Mouse (Mus musculus) heart, embryonic 14.5 days (tissue): ENCODE results near the gene Wdr83. TPM values are rescaled to one million over a fixed set of nuclear protein-coding genes. Genes with fewer than 3 reads are reported as not detected.
"Not testable (repeated sequence)": the region's sequence is repeated elsewhere in the genome, so short reads cannot be mapped to it uniquely, and the experiment has no call there.

Source experiments
- ATAC-seq: fragments of 200-750 bp; cut with Nextera tagmentation; 2 replicates; pipeline ENCODE4 v1.8.0; 2017; ENCODE audit warnings: low read depth, moderate TSS enrichment; ENCODE audit not compliant: insufficient number of reproducible peaks, insufficient read depth, low FRiP score
- H3K27ac ChIP-seq, 2 experiments: fragments of 200-500 bp in 1 of 2; fragments of 300-500 bp in 1 of 2; sonication (generic) in 1 of 2; replicated peaks in 1 of 2; 2 replicates each; pipeline ENCODE4 v1.5.1; 2012 to 2014; ENCODE audit warnings: low read depth in 2 of 2, low read length in 2 of 2, control low read depth in 1 of 2, mild to moderate bottlenecking in 1 of 2, mixed read lengths in 1 of 2; ENCODE audit not compliant: control insufficient read depth in 1 of 2, insufficient read depth in 1 of 2
- H3K27me3 ChIP-seq: fragments of 300-500 bp; sonication (generic); 2 replicates; pipeline ENCODE4 v1.6.1; 2014; ENCODE audit warnings: mild to moderate bottlenecking, low read length, control low read depth; ENCODE audit not compliant: control insufficient read depth, insufficient read depth
- H3K36me3 ChIP-seq: fragments of 300-500 bp; sonication (generic); 2 replicates; pipeline ENCODE4 v1.6.1; 2014; ENCODE audit warnings: mild to moderate bottlenecking, control low read depth, low read length, mixed read lengths; ENCODE audit not compliant: control insufficient read depth, insufficient read depth
- H3K4me1 ChIP-seq, 2 experiments: fragments of 200-500 bp in 1 of 2; fragments of 300-500 bp in 1 of 2; sonication (generic) in 1 of 2; 2 replicates each; pipeline ENCODE4 v1.6.1; 2012 to 2014; ENCODE audit warnings: low read length in 2 of 2, control low read depth in 1 of 2, mixed read lengths in 1 of 2; ENCODE audit not compliant: control insufficient read depth in 2 of 2, insufficient read depth in 2 of 2
- H3K4me2 ChIP-seq: fragments of 300-500 bp; sonication (generic); 2 replicates; pipeline ENCODE4 v1.6.1; 2014; ENCODE audit warnings: mild to moderate bottlenecking, low read length
- H3K4me3 ChIP-seq, 2 experiments: fragments of 200-500 bp in 1 of 2; fragments of 300-500 bp in 1 of 2; sonication (generic) in 1 of 2; 2 replicates each; pipeline ENCODE4 v1.5.1; 2012 to 2014; ENCODE audit warnings: low read length in 2 of 2, mild to moderate bottlenecking in 2 of 2, control low read depth in 1 of 2, low read depth in 1 of 2, moderate library complexity in 1 of 2; ENCODE audit not compliant: control insufficient read depth in 1 of 2, insufficient read depth in 1 of 2
- H3K9ac ChIP-seq: fragments of 300-500 bp; sonication (generic); 2 replicates; pipeline ENCODE4 v1.6.1; 2014; ENCODE audit warnings: mild to moderate bottlenecking, low read length
- H3K9me3 ChIP-seq: fragments of 300-500 bp; sonication (generic); 2 replicates; pipeline ENCODE4 v1.6.1; 2016; ENCODE audit warnings: low read length, control low read depth; ENCODE audit not compliant: control insufficient read depth
- WGBS: fragments of 180-500 bp; shearing (Covaris S2); extraction: QIAGEN DNeasy Blood & Tissue Kit; methylation state at CpG from one replicate; pipeline ENCODE4 v1.1.7; 2014; 5-methylcytosine and 5-hydroxymethylcytosine counted together
- polyA plus RNA-seq: library from polyadenylated mRNA; unstranded; fragments of >200 nt; fragmentation: Nextera tagmentation; extraction: Ambion mirVana; gene quantifications from 2 replicates; pipeline ENCODE4 v1.2.1, GENCODE M21; 2014

The Wdr83 gene
- polyA plus RNA-seq, 1 experiment from 2014 or later: 43.0 TPM

DNA sequence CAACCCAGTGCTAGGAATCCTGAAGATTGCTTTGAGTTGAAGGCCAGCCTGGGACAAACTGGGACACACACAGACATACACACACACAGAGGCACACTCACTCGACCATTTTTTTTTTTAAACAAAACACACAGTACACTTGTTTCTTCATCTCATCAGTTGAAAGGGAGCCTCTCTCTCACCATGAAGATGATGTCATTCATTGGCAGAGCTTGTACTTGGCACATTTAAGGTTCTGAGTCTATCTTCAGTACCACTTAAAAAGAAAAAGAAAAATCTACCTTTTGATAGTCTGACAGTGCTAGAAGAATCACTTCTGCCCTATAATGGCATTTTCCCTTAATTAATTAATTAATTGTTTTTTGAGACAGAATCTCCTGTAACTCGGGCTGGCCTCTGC lies 7.7 kb upstream of the Wdr83 start:
- H3K36me3 ChIP-seq: peaks cover 62% of the 10 kb centered on the region
- WGBS: 74% methylated on average over 2 of the region's 2 CpGs
- H3K27me3 ChIP-seq: no peaks in the 10 kb centered on the region
- no peaks in the 10 kb centered on the region for H3K9me3 ChIP-seq
- H3K4me1 ChIP-seq: peaks cover 3 to 6% of the 10 kb centered on the region in 2 experiments; a peak in 2 of 4 replicates
- H3K9ac ChIP-seq: no peak overlapping the region
- H3K4me2 ChIP-seq: no peak overlapping the region
- no peak overlapping the region for H3K27ac ChIP-seq
- H3K4me3 ChIP-seq: no peak overlapping the region
- ATAC-seq: no peak

DNA sequence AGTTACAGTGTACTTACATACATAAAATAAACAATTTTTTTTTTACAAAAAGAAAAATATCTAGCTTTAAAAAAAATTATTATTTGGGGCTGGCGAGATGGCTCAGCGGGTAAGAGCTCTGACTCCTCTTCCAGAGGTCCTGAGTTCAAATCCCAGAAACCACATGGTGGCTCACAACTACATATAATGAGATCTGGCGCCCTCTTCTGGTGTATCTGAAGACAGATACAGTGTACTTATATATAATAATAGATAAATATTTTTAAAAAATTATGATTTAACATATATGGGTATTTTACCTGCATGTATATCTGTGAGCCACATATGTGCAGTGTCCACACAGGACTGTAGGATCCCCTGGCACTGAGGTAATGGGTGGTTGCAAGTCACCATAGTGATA lies 5.1 kb upstream of the Wdr83 start:
- Histone ChIP-seq H3K9ac (no peak overlapping the region), H3K36me3 (peaks cover 45% of the 10 kb centered on the region), H3K27ac (no peak overlapping the region), H3K4me2 (no peak overlapping the region), H3K4me1 (peaks cover 13 to 21% of the 10 kb centered on the region in 2 experiments), H3K27me3 (no peaks in the 10 kb centered on the region), H3K9me3 (no peaks in the 10 kb centered on the region), H3K4me3 (no peak overlapping the region)
- 77% methylated on average over 3 of the region's 3 CpGs for WGBS
- no peak for ATAC-seq

DNA sequence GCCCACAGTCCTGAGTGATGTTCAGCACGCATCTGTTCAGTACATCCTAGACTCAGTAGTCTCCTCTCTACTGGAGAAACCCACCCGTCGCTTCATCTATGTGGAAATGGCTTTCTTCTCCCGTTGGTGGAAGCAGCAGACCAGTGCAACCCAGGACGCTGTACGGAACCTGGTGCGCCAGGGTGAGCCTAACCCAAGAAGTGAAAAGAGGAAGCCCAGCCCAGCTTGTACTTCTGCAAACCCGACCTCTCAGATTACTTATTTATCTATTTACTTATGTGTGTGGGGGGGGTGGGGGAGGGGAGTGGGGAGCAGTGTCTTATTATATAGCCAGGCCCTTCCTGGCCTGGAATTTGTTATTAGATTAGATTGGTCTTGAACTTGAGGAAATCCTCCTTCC lies 3.5 kb upstream of the Wdr83 start:
- no peak for ATAC-seq
- no peaks in the 10 kb centered on the region for H3K9me3 ChIP-seq
- H3K27me3 ChIP-seq: no peaks in the 10 kb centered on the region
- H3K9ac ChIP-seq: no peak overlapping the region
- H3K27ac ChIP-seq: no peak overlapping the region
- WGBS: 78% methylated on average over 8 of the region's 8 CpGs
- peaks cover 16 to 24% of the 10 kb centered on the region in 2 experiments for H3K4me1 ChIP-seq
- H3K4me2 ChIP-seq: no peak overlapping the region
- H3K36me3 ChIP-seq: peaks cover 42% of the 10 kb centered on the region
- H3K4me3 ChIP-seq: no peak overlapping the region

DNA sequence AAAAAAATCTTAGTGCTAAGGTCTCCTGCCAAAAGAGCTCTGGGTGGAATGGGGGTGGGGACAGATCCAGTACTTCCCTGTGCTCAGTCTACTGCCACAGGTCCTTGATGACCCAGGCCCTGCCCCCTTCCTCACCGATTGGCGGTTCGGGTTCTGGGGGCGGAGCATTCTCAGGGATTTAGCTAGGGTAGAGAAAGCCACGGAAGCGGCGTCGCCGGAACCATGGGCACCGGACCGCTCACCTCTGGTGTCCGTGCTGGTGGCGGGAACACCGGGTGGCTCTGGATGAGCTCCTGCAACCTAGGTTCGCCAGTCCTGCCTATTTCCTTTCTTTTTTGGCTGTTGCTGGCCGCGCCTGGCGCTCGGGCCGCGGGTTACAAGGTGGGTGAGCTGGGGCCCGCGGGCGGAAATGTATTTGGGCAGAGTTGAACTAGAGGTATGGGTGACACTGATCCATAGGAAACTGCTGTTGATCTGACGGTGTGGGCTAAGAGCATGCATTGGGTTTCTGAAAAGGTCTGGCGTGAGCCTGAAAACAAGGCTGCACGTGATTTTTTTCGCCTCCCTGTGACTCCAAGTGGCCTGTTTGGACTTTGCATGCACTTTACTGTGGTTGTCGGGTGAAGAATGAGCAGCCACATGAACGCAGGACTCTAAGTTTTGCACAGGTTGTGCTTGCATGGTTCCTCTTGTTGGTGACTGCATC lies 2.2 kb upstream of the Wdr83 start, which contains the start of gene Man2b1:
TSS of gene Man2b1 (plus strand) at position 163 of the 706 bp plus-strand sequence.
- no peak within 1 kb of the TSS; a peak in 1 of 4 replicates for H3K27ac ChIP-seq
- WGBS: under 1% methylated on average over 30 of the region's 30 CpGs
- peak within 1 kb of the TSS; percentile 83 for H3K9ac ChIP-seq
- peak; percentile 83 for ATAC-seq
- H3K4me3 ChIP-seq: peak within 1 kb of the TSS; percentile 62 to 93
- peak within 1 kb of the TSS; percentile 94 for H3K4me2 ChIP-seq
- H3K36me3 ChIP-seq: peaks cover 38% of the 10 kb centered on the region
- no peaks in the 10 kb centered on the region for H3K9me3 ChIP-seq
- H3K27me3 ChIP-seq: no peaks in the 10 kb centered on the region
- H3K4me1 ChIP-seq: peaks cover 16 to 32% of the 10 kb centered on the region in 2 experiments

DNA sequence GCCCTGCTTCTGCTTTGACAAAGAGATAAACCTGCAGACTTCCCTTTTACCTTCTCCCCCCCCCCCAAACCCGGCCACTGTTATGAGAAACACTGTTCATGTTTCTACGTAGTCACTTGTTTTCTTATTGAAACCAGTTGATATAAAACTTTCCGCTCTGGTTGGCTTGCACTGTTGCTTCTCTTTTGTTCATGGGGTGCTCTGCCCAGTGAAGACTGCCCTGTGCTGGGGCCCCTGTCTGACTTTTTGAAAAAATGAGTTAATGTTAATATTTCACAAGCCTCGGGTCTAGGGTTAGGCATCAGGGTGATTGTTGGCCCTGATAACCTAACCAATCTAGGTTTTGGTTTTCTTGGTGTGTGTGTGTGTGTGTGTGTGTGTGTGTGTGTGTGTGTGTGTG lies 1.1 kb upstream of the Wdr83 start:
- not testable (repeated sequence) for ATAC-seq, H3K27ac ChIP-seq, H3K9me3 ChIP-seq, H3K4me2 ChIP-seq, H3K9ac ChIP-seq, H3K4me3 ChIP-seq, H3K27me3 ChIP-seq
- WGBS: 83% methylated on average over 4 of the region's 4 CpGs
- Histone ChIP-seq H3K36me3 (peaks cover 37% of the 10 kb centered on the region), H3K4me1 (peaks cover 16 to 32% of the 10 kb centered on the region in 2 experiments)

DNA sequence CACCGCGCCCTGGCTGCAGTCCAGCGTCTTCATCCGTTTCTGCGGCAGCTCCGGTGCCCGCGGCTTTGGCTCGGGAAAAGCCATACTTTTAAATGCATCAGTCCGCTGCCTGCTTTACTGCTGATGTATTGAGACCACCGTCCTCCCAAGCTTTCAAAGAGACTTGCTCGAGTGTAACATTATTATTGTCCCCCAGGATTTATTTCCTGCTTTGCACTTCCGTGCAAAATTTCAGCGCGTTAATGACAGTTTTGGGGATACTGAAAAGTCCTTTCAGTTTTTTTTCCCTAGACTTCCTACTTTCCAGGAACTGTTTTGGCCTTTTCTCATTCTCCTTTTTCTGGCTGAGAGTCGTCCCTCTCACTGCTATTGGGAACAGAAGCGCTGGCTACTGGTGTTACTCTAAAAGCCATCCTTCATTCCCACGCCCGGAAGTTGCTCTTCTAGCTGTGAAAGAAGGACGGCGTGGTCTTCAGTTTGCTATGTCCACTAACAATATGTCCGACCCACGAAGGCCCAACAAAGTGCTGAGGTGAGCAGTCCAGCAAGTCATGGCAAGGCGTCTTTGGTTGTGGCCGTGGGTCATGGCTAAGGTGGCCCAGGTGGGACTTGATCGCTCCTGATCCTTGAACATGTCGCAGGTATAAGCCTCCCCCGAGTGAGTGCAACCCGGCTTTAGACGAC lies 432 bp downstream of the Wdr83 start, which contains the start of gene Wdr83os:
TSS of gene Wdr83os (plus strand) at position 209 of the 684 bp plus-strand sequence.
- no peaks in the 10 kb centered on the region for H3K27me3 ChIP-seq
- H3K4me3 ChIP-seq: peak within 1 kb of the TSS; percentile 82 to 90
- no peaks in the 10 kb centered on the region for H3K9me3 ChIP-seq
- peak within 1 kb of the TSS; percentile 68 to 69 for H3K27ac ChIP-seq
- ATAC-seq: no peak
- H3K9ac ChIP-seq: peak within 1 kb of the TSS; percentile 94
- peak within 1 kb of the TSS; percentile 95 for H3K4me2 ChIP-seq
- peaks cover 37% of the 10 kb centered on the region for H3K36me3 ChIP-seq
- H3K4me1 ChIP-seq: peaks cover 16 to 32% of the 10 kb centered on the region in 2 experiments
- WGBS: under 1% methylated on average over 30 of the region's 30 CpGs

DNA sequence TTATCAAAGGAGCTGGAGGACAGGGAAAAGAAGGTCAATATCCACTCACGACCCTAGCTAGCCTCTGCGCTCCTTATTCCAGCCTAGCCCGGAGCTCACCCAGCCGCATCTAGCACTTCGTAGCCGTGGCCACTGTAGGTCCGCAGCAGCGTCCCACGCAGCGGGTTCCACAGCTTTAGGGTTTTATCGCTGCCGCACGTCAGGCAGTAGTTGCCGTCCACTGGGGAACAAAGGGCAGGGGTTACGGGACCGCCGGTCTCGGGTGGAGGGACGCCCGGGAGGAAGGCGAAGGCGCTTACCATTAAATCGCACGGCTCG lies 933 bp downstream of the Wdr83 start:
- Histone ChIP-seq H3K4me1 (peaks cover 16 to 32% of the 10 kb centered on the region in 2 experiments), H3K4me2 (peak overlapping the region; percentile 95), H3K36me3 (peaks cover 37% of the 10 kb centered on the region), H3K4me3 (peak overlapping the region; percentile 82 to 90), H3K9ac (peak overlapping the region; percentile 94), H3K9me3 (no peaks in the 10 kb centered on the region), H3K27me3 (no peaks in the 10 kb centered on the region), H3K27ac (peak overlapping the region in 1 of 2 experiments; percentile 69; a peak in 2 of 4 replicates)
- 1% methylated on average over 25 of the region's 25 CpGs for WGBS
- ATAC-seq: no peak
